Mouse (Mus musculus) ovary, postnatal 14 days (tissue): ENCODE data around the gene Ubxn4.
"Not testable (repeated sequence)": the region's sequence is repeated elsewhere in the genome, so short reads cannot be mapped to it uniquely, and the experiment has no call there.

Experiments
- DNase-seq: peaks from one replicate; pipeline ENCODE4 v3.0.0; 2022; ENCODE audit warnings: low spot score

Gene Ubxn4

GRCm38 (mm10) chr1:128243627-128243995 is at the start of gene Ubxn4:
Gene Ubxn4, plus strand, starts transcription at chr1:128243964.
- DNase-seq = peak; percentile 4

GRCm38 (mm10) chr1:128194011-128194410 is 49.8 kb upstream of the Ubxn4 start:
- DNase-seq = no peak

GRCm38 (mm10) chr1:128197353-128197752 is 46.4 kb upstream of the Ubxn4 start:
- no peak for DNase-seq

DNA sequence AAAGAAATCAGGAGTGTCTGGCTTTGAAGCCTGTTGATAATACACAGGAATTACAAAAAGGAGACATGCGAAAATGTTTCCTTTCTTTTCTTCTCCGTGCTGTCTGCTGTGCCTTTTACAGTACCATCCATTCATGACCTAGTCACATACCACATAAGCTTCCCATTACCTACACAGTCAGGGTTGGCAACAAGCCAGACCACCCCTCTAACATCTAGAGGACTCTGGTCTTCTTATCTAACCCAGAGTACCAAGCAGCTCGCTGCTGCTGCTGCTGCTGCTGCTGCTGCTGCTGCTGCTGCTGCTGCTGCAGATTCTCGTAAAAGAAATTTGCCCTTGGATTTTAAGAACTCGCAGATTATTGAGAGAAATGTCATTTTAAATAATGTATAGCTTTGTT is 30.5 kb upstream of the Ubxn4 start:
- DNase-seq = no peak

- DNase-seq = no peak
These were observed 21.9 kb upstream of the Ubxn4 start for GRCm38 (mm10) chr1:128221886-128222285.

- no peak for DNase-seq
These were observed 20.5 kb upstream of the Ubxn4 start for GRCm38 (mm10) chr1:128223304-128223703.

DNA sequence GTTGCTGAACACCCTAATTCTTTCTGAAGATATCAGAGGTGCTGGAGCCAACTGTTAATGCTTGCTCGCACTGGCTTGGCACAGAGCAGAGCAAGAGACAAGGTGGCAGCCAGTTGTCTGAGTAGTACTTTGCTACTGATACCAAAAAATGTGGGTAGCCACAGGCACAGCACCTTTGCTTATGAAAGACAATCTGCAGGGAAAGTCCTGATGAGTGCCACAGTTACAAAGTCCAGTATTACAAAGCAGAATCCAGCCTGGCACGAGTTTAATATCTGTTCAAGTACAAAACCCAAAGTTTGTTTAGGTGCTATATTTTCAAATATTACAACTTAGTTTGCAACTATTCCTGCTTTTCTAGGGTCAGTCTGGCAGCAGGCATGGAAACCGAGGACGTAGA is 8.6 kb upstream of the Ubxn4 start:
- no peak for DNase-seq

DNA sequence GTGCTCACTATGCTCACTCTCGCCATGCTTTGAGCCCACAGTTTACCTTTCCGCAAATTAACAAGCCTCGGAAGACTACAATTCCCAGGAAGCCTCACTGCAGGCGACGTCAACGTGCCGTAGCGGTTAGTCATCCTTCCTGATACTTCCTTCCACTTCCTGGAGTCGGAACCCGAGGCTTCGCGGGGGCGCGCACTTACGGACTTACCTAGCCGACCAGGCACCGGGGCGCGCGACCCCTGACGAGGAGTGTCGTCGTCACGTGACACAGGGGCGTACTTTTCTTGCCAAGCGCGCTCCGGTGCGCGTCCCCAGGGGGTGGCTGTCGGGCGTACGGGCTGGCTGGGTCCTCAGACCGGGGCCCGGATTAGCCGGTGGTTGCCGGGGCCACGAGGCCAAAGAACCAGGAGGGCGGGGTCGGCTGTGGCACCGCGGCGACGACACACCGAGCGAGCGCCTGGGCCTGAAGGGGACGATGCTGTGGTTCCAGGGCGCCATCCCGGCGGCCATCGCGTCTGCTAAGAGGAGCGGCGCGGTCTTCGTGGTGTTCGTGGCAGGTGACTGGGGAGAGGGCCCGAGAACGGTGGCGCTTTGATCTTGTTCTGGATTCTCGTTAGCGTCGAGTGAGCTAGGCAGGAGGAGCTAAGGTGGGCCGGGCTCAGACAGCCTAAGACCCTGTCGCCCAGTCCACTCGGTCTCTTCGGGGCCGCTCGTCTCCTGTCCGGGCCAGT is 397 bp downstream of the Ubxn4 start:
- peak; percentile 83 for DNase-seq

GRCm38 (mm10) chr1:128244727-128245355 is 1.1 kb downstream of the Ubxn4 start:
- DNase-seq = peak; percentile 9

- DNase-seq = not testable (repeated sequence)
These were observed 23.3 kb downstream of the Ubxn4 start for GRCm38 (mm10) chr1:128267061-128267460.

DNA sequence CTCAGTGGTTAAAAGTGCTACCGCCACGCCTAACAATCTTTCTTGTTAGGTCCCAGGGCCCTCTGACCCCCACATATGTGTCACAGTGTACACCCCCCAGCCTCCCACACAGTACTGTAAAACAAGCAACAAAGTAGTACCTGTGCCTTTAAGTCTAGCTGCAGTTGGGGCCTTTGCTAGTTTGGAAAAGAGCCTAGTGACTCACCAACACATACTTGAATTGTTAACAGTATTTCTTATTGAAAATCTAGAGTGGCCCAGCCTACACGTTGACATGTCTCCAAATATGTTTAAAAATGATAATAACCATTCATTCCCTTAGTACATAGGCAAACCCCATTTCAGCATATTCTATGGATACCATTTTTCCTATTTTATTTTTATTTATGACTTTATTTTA is 27.0 kb downstream of the Ubxn4 start:
- no peak for DNase-seq

- no peak for DNase-seq
These were observed 32.1 kb downstream of the Ubxn4 start for GRCm38 (mm10) chr1:128275908-128276307.

DNA sequence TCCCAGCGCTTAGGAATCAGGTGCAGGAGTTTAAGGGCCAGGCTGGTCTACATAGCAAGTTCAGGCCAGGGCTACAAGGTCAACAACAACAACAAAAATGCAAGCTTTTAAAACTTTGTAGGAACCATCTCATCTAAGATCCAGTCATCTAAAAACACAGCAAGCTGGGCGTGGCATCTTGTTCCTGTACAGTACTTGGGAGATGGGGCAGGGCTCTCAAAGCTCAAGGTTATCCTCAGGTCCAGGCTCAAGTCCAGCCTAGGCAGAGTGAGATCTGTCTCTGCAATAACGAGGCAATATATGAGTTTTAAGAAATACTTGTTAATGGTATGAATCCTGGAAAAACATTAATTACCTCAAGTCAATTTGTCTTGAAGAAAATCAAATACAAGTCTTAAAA is 34.8 kb downstream of the Ubxn4 start:
- no peak for DNase-seq

- no peak for DNase-seq
These were observed 38.0 kb downstream of the Ubxn4 start for GRCm38 (mm10) chr1:128281753-128282152.

DNA sequence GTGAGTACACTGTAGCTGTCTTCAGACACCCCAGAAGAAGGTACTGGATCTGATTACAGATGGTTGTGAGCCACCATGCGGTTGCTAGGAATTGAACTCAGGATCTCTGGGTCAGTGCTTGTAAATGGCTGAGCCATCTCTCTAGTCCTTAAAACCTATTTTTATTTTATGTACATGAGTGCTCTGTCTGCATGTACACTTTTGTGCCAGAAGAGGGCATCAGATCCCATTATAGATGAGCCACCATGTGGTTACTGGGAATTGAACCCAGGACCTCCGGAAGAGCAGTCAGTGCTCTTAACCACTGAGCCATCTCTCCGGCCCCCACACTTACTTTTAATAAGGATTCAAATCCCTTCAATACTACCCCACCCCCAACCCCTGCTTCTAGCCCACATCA is 39.2 kb downstream of the Ubxn4 start:
- DNase-seq = no peak

DNA sequence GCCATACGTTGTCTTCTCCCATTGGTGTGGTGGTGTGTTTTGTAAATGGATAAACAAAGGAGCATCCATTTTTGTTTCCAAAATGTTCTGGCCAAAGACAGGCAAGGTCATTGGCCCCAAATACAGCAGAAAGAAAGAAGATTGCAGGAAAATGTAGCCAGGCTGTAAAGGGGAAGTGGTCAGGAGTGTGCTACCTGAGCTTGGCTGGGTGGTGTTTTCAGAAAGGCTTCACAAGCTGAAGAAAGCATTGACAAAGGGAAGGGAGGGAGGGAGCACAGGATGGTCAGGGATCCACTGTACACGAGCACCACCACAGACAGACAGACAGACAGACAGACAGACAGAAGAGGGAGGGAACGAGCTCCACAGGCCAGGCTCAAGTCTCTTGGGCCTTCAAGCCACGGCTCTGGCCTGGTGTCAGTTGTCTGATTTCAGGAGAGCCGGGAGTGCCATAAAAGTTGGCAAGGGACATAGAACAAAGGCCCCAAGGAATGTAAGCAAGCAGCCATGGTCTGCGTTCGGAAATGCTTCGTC is 40.5 kb downstream of the Ubxn4 start:
- DNase-seq = no peak

GRCm38 (mm10) chr1:128285136-128285535 is 41.4 kb downstream of the Ubxn4 start:
- DNase-seq = no peak

- DNase-seq = no peak
These were observed 46.5 kb downstream of the Ubxn4 start for GRCm38 (mm10) chr1:128290295-128290694.

DNA sequence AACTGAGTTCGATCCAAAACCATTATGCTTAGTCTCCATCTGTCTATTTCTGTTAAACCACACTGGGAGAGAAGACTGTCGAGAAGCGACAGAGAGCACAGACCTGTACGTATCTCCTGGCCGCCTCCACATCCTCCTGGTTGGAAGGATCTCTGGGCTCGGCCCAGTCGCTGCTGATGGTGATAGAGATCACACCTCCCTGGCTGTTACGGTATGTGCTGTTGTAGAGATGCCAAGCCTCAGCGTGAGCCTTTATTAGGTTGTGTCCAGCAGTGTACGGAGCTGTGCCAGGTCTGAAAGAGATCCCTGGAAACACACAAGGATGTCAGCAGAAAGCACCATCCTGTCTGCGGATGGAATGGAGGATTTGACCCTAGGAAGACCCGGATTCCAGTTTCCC is 49.8 kb downstream of the Ubxn4 start:
- DNase-seq = no peak

DNA sequence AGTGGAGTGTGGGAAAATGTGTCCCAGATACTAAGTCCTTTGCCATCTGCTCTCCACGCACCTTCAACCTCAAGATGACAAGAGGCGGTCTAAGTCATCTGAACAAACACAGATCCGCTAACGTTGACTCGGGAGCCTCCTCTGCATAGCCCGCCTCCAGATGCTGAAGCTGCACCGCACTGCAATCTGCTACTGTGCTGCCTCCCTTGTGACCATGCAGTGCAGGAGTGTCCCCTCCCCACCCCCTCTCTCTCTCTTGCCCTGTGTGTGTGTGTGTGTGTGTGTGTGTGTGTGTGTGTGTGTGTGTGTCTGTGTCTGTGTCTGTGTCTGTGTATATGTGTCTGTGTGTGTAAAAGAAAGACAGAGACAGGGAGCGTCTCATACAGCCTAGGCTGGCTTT is 51.5 kb downstream of the Ubxn4 start:
- DNase-seq = no peak

- DNase-seq = no peak
These were observed 52.2 kb downstream of the Ubxn4 start for GRCm38 (mm10) chr1:128295717-128296528.

DNA sequence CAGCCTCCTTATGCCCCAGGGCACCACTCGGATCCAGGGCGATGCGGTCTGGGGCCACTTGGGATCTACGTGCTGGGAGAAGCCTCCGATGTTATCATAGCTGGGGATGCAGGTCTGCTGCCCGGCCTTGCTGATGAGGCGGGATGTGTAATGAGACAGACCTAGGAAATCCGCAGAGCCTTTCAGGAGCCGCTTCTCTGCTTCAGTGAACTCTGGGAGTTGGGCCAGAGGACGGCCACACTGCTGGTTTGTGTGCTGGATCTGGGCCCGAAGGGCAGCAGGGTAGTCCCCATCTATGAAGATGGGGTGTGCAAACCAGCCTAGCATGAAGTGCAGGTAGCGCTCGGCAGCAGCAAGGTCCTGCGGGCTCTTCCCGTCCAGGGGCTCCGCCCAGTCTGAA is 60.1 kb downstream of the Ubxn4 start:
- peak; percentile 25 for DNase-seq

DNA sequence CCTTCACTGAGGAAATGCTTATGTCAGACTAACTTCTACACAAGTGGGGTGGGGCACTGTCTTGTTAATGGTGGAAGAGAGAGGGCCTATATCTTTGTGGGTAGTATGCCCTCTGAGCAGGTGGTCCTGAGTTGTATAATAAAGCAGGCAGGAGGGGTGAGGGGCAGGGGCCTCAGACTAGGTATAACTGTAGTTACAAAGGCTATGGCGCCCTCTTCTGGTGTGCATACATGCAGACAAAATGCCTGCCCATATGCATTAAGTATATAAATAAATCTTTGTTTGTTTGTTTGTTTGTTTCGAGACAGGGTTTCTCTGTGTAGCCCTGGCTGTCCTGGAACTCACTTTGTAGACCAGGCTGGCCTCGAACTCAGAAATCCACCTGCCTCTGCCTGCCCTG is 65.3 kb downstream of the Ubxn4 start:
- DNase-seq = no peak
